Mouse (Mus musculus): ENCODE measurements around the gene Ttk. TPM values are rescaled to one million over a fixed set of nuclear protein-coding genes. Genes with fewer than 3 reads are reported as not detected.

Gene Ttk
- under 1 TPM in 1 of 2 experiments, not detected in 1; 0.14 TPM for total RNA-seq (2021)
- long read RNA-seq, experiment 1, result 0 reads
- long read RNA-seq, experiment 2, result 0 reads

DNA sequence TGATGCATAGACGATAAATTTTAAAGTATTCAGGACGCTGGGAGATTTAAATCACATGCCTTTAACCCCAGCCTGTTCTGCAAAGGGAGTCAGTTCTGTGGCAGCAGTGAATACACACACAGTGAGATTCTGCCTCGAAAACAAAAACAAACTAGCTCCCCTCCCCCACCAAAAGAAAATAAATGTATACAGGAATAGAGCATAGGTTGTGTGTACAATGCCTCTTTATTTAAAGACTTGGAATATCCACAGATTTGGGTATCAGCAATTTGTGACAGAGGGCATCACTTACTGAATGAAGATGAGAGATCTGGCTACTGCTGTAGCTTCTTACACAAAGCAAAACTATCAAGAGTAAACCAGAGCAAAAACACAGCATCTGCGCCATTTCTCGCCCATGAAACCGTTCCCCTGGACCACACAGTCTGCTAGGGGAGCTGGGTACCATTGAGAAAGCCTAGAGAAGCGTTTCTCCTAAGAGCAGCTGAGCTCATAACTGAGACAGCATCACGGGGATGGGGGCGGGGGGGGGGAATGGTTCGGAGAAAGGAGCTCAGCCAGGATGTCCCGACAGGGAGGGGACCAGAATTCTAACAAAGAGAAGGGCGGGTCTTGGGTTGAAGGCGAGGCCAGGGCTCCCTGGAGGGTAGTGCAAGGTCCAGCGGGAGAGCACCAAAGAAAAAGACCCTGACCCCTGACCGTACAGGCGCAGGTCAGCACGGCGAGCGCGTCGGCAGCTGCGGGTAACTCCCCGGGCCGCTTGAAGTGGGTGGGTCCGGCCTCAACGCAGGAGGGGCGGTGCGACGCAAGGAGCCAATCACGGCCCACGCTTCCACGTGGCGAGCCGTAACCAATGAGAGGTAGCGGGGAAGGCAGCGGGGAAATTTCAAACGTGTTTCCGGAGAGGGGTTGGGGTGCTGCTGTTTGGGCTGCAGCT is at the start of gene Ttk:
Gene Ttk (plus strand): TSS at position 879 of the 937 bp plus-strand sequence.
- DNase-seq (ENCODE audit: low spot score), result peak; percentile 88

DNA sequence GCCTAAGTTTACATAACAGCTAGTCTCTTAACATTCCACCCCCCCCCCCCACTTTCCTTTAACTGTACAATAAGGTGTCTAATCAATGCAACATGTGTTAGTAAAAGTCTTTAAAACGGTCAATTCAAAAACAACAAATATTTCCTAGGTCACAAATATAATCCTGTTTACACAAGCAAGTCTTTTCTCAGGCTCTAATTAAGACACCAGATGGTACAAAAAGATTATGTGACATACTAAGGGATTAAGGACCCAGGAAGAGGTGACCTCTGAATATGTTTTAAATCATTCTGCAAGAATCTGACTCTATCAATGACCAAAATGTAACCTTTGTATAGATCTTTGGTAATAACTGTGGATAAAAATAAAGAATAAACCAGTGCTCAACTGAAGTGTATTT is 49.0 kb upstream of the Ttk start:
- DNase-seq (ENCODE audit: low spot score), result no peak

DNA sequence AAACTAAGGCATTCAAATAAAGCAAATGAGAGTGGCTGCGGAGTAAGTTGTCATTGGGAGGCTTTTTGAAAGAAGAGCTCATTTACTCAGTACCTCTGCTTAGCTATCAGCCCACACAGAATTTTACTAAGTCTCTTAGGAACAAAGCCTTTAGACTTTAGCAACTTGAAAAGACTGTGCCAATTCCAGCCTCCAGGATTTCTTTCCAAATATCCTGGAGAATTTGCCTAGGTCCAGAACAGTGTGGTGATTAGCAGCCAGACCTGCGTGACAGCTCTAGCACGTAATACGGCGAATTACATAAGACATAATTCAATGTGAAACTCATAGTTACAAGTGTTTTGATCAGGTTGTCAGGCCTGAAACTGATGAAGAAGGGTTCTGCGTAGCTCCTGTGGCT is 45.2 kb upstream of the Ttk start:
- no peak for DNase-seq (ENCODE audit: low spot score)

DNA sequence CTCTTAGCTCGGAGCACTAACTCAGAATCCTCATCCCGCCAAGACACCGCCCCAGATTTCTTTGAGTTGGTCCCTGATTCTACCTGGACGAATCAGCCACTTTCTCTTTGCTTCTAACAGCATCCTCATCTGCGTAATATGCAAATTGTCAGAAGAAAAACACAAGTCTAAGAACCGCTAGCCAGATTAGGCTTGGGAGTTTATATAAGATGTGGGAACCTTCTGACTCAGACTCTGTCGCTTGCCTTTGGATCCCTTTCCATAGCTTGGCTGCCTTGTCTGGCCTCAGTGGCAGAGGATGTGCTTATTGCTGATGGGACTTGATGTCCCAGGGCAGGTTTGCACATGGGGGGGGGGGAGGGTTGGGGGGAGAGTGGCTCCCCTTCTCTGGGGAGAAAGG is 37.6 kb upstream of the Ttk start:
- DNase-seq (ENCODE audit: low spot score), result no peak

DNA sequence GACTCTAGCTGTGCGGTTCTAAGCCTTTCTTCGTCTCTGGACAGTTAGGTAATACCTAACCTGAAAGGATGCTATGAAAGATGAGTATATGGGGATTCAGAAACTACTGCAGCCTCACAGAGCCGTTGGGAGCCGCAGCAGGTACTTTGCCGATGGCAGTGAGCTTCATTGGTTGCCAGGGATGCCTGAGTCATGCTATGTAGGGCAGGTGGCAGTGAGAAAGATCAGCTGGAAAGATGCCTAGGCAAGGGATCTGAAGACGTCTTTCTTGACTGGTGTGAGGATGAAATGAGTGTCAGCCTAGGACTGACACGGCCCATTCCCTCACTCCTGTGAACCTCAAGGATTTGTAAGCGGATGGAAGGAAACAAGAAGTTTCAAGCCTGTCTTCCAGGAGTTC is 36.6 kb upstream of the Ttk start:
- DNase-seq (ENCODE audit: low spot score), result no peak

DNA sequence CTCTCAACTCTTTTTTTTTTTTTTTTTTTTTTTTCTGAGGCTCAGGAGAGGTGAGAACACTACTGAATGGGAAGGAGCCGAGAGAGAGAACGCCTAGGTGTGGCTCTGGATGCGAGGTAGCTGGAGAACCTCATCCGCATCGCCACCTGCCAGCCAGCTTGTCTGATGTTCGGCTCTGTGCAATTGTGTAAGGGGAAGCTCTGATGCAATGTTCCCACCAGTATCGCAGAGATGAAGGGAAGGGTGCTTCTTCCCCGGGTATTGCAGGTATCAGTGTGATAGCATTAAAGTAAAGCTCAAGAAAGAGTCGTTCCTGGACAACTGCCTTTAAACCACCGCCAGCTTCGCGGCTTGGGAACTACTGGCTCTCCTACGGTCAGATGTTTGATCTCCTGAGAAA is 30.1 kb upstream of the Ttk start:
- DNase-seq (ENCODE audit: low spot score), result no peak

DNA sequence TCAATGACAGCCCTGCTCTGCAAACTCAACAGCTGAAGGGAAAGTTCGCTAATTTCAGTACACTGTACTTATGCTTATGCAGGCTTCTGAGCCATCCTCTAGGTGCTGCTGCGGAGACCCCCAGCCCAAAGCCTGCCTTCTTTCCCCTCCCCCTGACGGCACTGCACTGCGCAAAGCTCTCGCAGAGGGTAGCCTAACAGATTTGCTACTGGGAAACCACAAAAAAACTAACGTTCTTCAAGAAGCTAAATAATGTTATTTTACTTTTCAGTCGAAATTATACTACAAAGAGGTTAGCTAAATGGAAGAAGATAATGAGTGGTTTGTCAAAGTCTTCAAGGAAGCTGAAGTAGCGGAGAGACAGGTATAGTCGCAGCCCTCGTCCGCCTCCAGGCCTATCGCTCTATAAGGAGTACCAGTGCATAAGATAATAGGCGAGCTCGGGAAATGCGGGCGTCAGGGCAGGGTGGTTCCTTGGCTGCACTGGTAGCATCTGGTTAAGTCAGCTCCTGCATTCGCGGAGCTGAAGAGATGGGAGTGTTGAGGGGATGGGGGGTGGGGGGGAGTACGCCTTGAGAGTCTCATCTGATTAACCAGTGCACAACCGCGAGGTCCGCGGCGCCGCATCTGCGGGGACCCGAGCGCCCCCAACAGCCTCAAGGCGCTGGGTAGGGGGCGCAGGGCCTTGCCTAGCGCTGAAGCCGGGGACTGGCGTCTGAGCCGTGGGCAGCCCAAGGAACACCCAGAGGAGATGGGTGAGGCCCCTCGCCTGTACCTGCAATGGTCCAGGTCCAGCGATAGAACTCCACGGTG is 29.1 kb upstream of the Ttk start:
- no peak for DNase-seq (ENCODE audit: low spot score)

DNA sequence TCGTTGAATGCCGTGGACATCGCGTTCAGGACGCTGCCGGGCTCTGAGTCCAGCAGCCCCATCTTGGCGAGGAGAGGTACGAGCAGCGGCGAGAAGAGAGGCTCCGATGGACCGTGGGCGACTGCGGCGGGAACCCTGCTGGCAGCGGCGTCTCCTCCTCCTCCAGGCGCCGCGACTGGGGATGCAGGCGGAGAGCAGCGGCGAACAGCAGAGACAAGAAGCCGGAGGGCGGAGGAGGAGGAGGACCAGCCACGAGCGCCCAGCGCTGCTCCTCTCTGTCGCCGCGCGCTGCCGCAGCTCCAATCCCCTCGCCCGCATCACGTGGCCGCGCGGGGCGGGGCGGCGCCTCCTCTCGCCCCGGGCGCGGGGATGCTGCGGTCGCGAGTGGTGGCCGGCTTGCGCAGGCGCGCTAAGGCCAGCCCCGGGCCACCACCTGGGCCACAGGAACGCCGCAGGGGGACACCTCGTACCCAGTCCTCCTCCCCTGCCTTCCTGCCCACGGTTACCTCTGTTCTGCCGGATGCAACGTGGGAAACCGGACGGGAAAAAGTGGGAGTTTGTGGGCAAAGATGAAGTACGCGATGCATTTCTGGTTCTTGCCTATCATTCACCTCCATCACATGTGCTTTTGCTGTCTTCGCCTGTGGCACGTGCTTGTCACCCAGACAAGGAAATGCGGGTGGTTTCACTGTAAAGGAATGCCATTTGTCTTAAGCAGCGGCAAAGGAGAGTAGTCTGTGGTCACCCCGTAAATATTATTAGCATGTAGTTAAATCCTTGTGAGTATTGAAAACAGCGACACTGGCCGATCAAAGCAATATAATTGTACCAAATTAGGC is 28.3 kb upstream of the Ttk start, which contains the start of gene Elovl4:
Gene Elovl4 (minus strand): TSS at position 301 of the 839 bp plus-strand sequence.
- peak; percentile 24 for DNase-seq (ENCODE audit: low spot score)

DNA sequence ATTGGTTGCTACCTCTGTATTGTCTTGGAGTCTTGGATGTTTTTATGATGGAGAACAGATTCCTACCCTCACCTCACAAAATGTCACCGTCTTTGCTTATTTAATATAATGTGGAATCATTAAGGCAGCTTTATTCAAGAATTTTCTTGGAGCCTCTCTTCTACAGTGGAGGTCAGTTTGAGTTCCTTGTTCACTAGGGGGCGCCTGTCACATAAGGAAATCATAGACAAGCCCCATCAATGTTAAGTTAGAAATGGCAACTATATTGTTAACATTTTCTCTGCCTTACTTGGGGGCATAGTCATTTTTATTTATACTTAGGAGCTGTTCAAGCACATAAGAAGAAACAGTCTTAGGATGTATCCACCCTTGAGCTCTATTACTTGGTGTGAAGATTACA is 26.9 kb upstream of the Ttk start:
- peak; percentile 32 for DNase-seq (ENCODE audit: low spot score)

DNA sequence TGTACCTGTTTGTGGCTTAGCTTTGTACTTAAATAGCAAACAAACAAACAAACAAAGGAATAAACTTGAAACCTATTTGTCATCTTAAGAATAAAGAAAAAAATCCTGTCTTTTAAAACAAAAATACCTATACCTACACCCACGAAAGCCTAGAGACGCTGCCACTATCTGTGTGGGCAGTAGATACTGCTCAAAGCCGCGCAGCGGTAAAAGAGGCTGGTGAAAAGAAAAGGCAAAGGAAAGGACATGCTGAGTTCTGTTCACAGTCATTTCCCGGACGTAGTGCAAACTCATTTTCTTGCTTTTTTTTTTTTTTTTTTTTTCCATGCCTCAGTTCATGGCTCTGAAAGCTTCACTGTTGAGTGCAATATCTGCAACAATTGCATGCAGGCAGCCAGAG is 15.3 kb upstream of the Ttk start:
- no peak for DNase-seq (ENCODE audit: low spot score)

DNA sequence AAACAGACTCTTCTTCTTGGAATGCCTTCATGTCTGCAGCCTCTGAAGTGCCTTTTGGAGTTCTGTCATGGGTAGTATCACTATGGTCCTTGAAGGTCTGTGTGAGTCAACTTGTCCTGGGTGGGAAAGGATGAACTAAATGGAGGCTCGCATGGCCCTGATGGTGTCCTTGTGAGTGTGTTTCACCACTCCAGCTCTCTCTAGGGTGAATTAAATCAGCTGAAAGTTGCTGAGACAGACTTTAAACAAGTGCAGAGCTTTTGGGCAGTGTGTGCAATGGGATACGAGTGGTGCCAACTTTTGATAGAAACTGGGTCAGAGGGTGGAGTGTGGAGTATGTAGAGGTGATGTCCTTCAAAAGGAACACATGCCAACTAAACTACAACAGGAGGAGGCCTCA is 13.5 kb upstream of the Ttk start:
- DNase-seq (ENCODE audit: low spot score), result no peak

DNA sequence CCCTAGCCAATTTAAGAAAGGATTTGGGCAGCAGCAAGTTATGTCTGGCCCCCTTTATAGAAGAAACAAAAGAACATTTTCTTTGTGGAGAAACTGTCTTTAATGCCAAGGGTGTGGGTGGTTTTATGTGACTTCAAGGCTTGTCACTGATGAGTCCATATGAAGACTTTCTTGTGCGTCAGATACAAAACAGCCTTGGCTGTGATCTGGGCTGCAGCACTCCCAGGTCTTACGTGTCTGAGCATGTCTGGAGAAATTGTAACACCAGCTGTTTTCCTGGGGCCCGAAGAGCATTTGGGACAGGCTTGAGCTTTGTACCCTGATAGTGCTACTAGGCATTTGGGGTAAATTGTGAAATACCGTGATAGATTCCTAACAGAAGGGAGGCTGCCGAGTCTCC is 11.6 kb upstream of the Ttk start:
- DNase-seq (ENCODE audit: low spot score), result no peak

DNA sequence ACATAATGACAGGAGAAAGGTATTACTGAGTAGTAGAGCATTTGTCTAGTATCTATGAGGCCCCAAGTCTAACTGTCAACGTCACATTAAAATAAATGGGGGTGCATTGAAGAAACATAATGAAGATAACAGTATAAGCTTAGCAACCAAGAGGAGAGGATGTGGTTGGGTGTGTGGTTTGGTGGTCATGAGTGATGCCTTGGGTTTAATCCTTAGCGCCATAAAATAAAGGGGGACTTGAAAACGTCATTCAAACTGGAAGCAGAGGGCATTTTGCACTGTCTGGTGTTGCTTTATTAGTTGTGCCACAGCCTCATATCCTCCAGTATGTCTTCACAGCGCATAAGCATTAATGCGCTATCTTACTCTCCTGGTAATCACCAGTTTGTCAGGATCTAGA is 4.6 kb upstream of the Ttk start:
- no peak for DNase-seq (ENCODE audit: low spot score)

DNA sequence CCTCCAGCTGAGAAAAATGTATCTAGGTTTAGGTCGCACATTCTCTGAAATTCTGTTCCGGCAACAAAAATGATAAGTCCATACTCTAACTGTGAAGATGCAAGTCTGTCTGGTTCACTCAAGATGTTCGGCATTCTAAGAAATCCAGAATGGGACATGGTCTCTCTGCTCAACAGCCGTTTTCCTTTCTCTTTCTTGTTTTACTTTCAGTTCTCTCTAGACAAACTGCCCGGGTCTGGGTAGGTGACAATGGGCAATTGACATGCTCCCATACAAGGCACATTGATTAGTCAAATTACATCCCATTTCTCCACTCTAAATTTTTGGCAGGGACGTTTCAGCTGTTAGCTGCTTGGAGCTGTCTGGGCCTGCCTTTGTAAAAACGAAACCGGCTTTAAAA is 3.3 kb upstream of the Ttk start:
- no peak for DNase-seq (ENCODE audit: low spot score)

DNA sequence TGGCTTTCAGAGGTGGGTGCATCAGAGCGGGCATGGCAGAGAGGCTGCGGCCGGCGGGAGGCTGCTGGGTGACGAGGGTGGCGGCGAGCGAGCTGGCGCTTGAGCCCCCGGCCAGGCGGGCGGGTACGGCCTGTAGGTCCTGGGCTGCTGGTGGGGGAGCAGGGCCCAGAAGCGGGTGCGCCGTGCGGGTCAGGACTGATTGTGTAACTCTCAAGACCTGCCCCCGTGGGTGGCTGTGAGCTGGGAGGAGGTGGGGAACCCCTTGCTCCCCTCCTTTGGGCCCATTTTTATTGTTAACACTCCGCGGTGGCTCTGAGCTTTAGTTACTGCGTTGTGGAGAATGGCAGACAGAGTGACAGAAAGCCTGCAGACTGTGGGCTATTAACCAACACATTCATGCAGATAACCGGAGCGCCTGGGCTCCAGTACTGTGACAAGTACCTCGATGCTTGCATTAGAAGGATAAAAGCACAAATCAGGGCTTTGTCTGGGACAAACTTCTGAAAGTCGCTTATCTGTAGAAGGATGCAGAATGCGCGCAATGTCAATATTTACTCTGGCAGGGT is 342 bp downstream of the Ttk start:
- DNase-seq (ENCODE audit: low spot score), result no peak

DNA sequence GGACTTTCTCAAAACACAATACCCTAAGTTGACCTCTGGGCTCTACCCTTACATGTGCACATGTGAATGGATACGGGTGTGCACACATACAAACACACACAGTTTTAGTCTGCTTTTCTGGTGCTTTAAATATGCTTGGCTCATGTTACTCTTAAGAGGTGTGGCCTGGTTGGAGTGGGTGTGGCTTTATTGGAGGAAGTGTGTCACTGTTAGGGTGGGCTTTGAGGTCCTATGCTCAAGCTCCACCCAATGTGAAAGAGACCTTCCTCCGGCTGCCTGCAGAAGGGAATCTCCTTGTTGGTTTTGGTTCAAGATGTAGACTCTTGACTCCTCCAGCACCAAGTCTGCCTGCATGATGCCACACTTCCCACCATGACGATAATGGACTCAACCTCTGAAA is 18.0 kb downstream of the Ttk start:
- DNase-seq (ENCODE audit: low spot score), result no peak

DNA sequence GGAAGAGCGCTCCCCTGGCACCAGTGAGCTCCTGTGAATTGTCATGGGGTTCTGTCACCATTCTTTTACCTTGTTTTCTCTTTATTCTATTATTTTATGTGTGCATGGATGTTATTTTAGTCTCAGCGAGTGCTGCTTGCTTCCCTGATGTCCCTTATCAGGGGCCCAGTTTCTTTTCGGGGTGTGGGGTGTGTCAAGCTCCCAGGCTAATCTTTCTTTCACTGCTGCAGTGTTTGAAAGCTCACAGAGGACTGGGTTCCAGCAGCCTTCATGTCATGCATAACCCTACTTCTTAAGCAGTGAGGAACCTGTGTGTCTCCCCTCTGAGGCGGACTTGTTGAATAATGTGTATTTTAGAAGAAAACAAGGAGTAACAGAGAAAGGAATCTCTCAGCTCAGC is 30.7 kb downstream of the Ttk start:
- DNase-seq (ENCODE audit: low spot score), result no peak

DNA sequence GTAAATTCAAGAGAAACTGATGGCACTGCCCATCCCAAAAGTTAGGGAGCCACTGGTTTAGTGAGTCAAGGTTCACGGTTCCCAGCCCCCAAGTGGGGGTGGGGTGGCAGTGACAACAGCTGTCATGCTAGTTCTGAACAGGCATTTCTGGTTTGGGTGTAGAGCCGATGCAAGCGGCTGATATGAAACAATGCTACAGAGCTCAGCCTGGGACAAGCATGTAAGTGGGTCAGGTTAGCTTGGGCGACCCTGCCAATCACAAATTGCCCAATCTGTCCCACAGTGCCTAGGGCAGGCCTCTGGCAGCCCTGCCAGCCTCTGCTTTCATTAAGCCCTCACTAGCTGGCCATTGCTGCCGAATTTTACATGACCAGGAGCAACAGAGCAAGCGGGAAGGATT is 47.7 kb downstream of the Ttk start:
- no peak for DNase-seq (ENCODE audit: low spot score)

DNA sequence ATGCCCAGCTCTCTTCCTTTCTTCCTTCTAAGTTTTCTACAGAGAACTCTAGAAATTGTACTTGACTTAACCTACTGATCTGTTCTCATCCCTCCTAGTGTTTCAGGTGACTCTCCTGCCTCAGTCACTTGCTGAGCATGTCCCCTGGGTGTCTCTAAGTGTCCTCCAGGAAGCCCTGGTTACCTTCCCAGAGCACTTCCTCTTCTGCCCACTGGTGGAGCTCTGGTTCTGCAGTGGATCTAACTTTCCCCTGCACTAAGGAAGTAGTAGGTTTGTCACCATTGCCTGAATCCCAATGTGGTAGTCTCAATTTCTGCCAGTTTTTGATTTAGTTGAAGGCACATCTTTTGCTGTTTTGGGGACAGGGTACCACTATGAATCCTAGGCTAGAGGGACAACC is 51.7 kb downstream of the Ttk start:
- no peak for DNase-seq (ENCODE audit: low spot score)

DNA sequence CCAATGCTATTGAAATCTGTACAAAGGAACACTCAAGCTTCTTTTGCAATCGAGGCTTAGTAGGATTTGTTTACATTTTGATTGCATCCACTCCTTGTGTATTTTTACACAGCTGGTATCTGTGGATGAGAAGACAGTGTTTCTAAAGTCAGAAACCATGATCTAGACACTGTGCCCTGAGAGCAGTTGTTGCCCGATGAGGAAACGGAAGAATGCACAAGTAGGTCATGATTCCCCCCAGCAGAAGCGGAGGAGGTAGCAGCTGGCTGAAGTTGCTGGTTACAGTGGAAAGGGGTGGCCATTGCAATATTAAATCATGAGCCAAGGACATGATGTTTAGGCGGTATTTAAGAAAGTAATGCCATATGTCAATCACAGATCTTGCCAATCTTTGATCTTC is 53.7 kb downstream of the Ttk start:
- DNase-seq (ENCODE audit: low spot score), result no peak

DNA sequence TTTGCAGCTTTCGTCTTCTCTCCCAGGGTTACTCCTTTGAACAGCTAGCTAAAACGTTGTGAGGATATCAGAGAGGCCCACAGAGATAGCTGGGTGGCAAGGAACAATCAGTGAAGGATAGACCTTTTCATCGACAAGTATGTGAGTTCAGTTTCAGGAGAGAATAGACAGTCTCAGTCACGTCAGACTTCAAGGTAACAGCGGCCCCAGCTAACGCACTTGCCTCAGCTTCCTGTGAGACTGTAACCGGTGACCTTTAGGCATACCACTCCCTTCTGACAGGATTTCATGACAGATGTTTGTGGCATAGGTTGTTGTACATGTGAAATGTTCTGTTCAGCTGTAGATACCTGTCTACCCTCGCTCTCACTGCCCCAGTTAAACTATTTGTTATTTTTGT is 58.6 kb downstream of the Ttk start:
- DNase-seq (ENCODE audit: low spot score), result no peak
